Mouse (Mus musculus) CD8-positive naive resting alpha-beta T cell, adult 2 months (primary cell): ENCODE data around the gene Fdx1.

Experiments
- DNase-seq, 2 experiments: peaks; one replicate each; pipeline ENCODE4 v3.0.0; 2022; ENCODE audit warnings: low read depth in 2 of 2, low spot score in 2 of 2

Gene Fdx1

GRCm38 (mm10) chr9:51908838-51909237 is 54.5 kb downstream of the Fdx1 start:
- DNase-seq: peak; percentile 17 to 59

GRCm38 (mm10) chr9:51908255-51908654 is 55.1 kb downstream of the Fdx1 start:
- no peak for DNase-seq

DNA sequence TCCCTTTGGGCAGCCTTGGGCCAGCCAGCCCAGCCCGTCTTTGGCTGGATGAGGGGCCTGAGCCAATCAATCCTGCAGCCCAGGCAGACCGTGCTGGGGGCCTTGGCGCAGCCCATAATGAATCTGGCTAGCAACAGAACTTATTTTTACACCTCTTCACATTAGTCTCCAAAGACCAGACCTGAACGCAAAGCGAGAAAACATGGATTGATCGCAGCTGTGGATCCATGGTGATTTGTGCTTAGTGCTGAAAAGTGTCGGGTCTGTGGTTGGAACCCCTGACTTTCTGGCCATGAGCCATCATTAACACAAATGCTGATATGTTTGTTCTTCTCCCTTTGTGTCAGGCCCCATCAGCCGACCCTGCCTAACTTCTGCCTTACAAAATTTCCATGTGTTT is 56.4 kb downstream of the Fdx1 start:
- no peak for DNase-seq
